Mouse (Mus musculus) forebrain, embryonic 11.5 days (tissue): ENCODE data around the gene Pheta2. TPM values are rescaled to one million over a fixed set of nuclear protein-coding genes. Genes with fewer than 3 reads are reported as not detected.

Experiments
- ATAC-seq: fragments of 200-750 bp; cut with Nextera tagmentation; replicated peaks from 2 replicates; pipeline ENCODE4 v1.8.0; 2017; ENCODE audit warnings: moderate TSS enrichment; ENCODE audit not compliant: low FRiP score
- DNase-seq: peaks from one replicate; pipeline ENCODE4 v3.0.0-alpha.2; 2017; ENCODE audit warnings: low spot score
- H3K27ac ChIP-seq: fragments of 300-500 bp; sonication (generic); 2 replicates; pipeline ENCODE4 v1.5.1; 2014; ENCODE audit warnings: low read depth, low read length
- H3K27me3 ChIP-seq: fragments of 300-500 bp; sonication (generic); 2 replicates; pipeline ENCODE4 v1.6.1; 2014; ENCODE audit warnings: mild to moderate bottlenecking, low read length, mixed read lengths; ENCODE audit not compliant: control insufficient read depth, insufficient read depth
- H3K36me3 ChIP-seq: fragments of 300-500 bp; sonication (generic); 2 replicates; pipeline ENCODE4 v1.6.1; 2014; ENCODE audit warnings: mild to moderate bottlenecking, low read length, moderate library complexity, mixed read lengths; ENCODE audit not compliant: control insufficient read depth, insufficient read depth
- H3K4me1 ChIP-seq: fragments of 300-500 bp; sonication (generic); replicated peaks from 2 replicates; pipeline ENCODE4 v1.6.1; 2014; ENCODE audit warnings: low read length, mixed read lengths; ENCODE audit not compliant: control insufficient read depth, insufficient read depth
- H3K4me2 ChIP-seq: fragments of 300-500 bp; sonication (generic); 2 replicates; pipeline ENCODE4 v1.6.1; 2014; ENCODE audit warnings: low read depth, mild to moderate bottlenecking, low read length, moderate library complexity, mixed read lengths; ENCODE audit not compliant: severe bottlenecking
- H3K4me3 ChIP-seq: fragments of 300-500 bp; sonication (generic); 2 replicates; pipeline ENCODE4 v1.5.1; 2014; ENCODE audit warnings: low read depth, low read length
- H3K9ac ChIP-seq: fragments of 300-500 bp; sonication (generic); 2 replicates; pipeline ENCODE4 v1.6.1; 2014; ENCODE audit warnings: low read length
- H3K9me3 ChIP-seq: fragments of 300-500 bp; sonication (generic); 2 replicates; pipeline ENCODE4 v1.6.1; 2016; ENCODE audit warnings: low read length, mixed read lengths; ENCODE audit not compliant: control insufficient read depth
- WGBS: fragments of 180-500 bp; shearing (Covaris S2); extraction: QIAGEN DNeasy Blood & Tissue Kit; methylation state at CpG from one replicate; pipeline ENCODE4 v1.1.7; 2014; 5-methylcytosine and 5-hydroxymethylcytosine counted together
- polyA plus RNA-seq: library from polyadenylated mRNA; unstranded; fragments of >200 nt; fragmentation: Nextera tagmentation; extraction: Ambion mirVana; gene quantifications from 2 replicates; pipeline ENCODE4 v1.2.1, GENCODE M21; 2014

Pheta2 gene
- polyA plus RNA-seq, 1 experiment from 2014 or later: 5.0 TPM

GRCm38 (mm10) chr15:82340414-82341035 is 1.8 kb downstream of the Pheta2 start:
- Histone ChIP-seq H3K27ac (no peak overlapping the region), H3K4me1 (peaks cover 11% of the 10 kb centered on the region; the same call in 1 of the 2 replicates), H3K4me3 (peak overlapping the region; percentile 30), H3K4me2 (peak overlapping the region; percentile 47), H3K9ac (peak overlapping the region; percentile 60), H3K27me3 (peaks cover 9% of the 10 kb centered on the region; the same call in 1 of the 2 replicates), H3K36me3 (no peaks in the 10 kb centered on the region), H3K9me3 (no peaks in the 10 kb centered on the region)
- ATAC-seq: no peak
- DNase-seq: no peak
- WGBS: 39% methylated on average over 21 of the region's 21 CpGs

GRCm38 (mm10) chr15:82341036-82341501 is 2.3 kb downstream of the Pheta2 start:
- no peaks in the 10 kb centered on the region for H3K36me3 ChIP-seq
- peak overlapping the region; percentile 32; the same call in 1 of the 2 replicates for H3K27ac ChIP-seq
- peak overlapping the region; percentile 47 for H3K4me2 ChIP-seq
- ATAC-seq (no peak), DNase-seq (peak; percentile 77)
- peak overlapping the region; percentile 60 for H3K9ac ChIP-seq
- H3K9me3 ChIP-seq: no peaks in the 10 kb centered on the region
- peaks cover 9% of the 10 kb centered on the region; the same call in 1 of the 2 replicates for H3K27me3 ChIP-seq
- peak overlapping the region; percentile 30 for H3K4me3 ChIP-seq
- 3% methylated on average over 40 of the region's 40 CpGs for WGBS
- H3K4me1 ChIP-seq: peaks cover 11% of the 10 kb centered on the region; the same call in 1 of the 2 replicates

GRCm38 (mm10) chr15:82341675-82342542 is 3.2 kb downstream of the Pheta2 start:
- Histone ChIP-seq H3K4me3 (no peak overlapping the region), H3K4me1 (peaks cover 13% of the 10 kb centered on the region), H3K4me2 (no peak overlapping the region; the same call in 1 of the 2 replicates), H3K27ac (no peak overlapping the region), H3K9ac (no peak overlapping the region; the same call in 1 of the 2 replicates), H3K9me3 (no peaks in the 10 kb centered on the region), H3K36me3 (no peaks in the 10 kb centered on the region), H3K27me3 (peaks cover 9% of the 10 kb centered on the region; the same call in 1 of the 2 replicates)
- no peak for DNase-seq
- ATAC-seq: no peak
- 67% methylated on average over 15 of the region's 15 CpGs for WGBS

GRCm38 (mm10) chr15:82342543-82342935 is 3.8 kb downstream of the Pheta2 start:
- WGBS: 80% methylated on average over 5 of the region's 5 CpGs
- peaks cover 9% of the 10 kb centered on the region; the same call in 1 of the 2 replicates for H3K27me3 ChIP-seq
- ATAC-seq (no peak), DNase-seq (no peak)
- H3K9ac ChIP-seq: no peak overlapping the region
- H3K4me3 ChIP-seq: no peak overlapping the region
- peaks cover 17% of the 10 kb centered on the region for H3K4me1 ChIP-seq
- H3K4me2 ChIP-seq: no peak overlapping the region
- no peak overlapping the region for H3K27ac ChIP-seq
- H3K9me3 ChIP-seq: no peaks in the 10 kb centered on the region
- H3K36me3 ChIP-seq: no peaks in the 10 kb centered on the region

GRCm38 (mm10) chr15:82343368-82344287 is 4.9 kb downstream of the Pheta2 start:
- DNase-seq: no peak
- Histone ChIP-seq H3K4me2 (no peak overlapping the region), H3K9ac (no peak overlapping the region), H3K4me1 (peaks cover 11% of the 10 kb centered on the region), H3K9me3 (no peaks in the 10 kb centered on the region), H3K36me3 (no peaks in the 10 kb centered on the region; the same call in 1 of the 2 replicates), H3K27me3 (peaks cover 9% of the 10 kb centered on the region; the same call in 1 of the 2 replicates), H3K27ac (no peak overlapping the region), H3K4me3 (no peak overlapping the region)
- no peak for ATAC-seq
- 90% methylated on average over 27 of the region's 27 CpGs for WGBS

- peaks cover 11% of the 10 kb centered on the region for H3K4me1 ChIP-seq
- H3K4me2 ChIP-seq: no peak overlapping the region
- peaks cover 8% of the 10 kb centered on the region; the same call in 1 of the 2 replicates for H3K27me3 ChIP-seq
- ATAC-seq: no peak
- H3K4me3 ChIP-seq: no peak overlapping the region
- peaks cover 7% of the 10 kb centered on the region; the same call in 1 of the 2 replicates for H3K36me3 ChIP-seq
- no peak overlapping the region for H3K9ac ChIP-seq
- no peaks in the 10 kb centered on the region for H3K9me3 ChIP-seq
- WGBS: 92% methylated on average over 6 of the region's 6 CpGs
- no peak overlapping the region for H3K27ac ChIP-seq
- no peak for DNase-seq
Observed at GRCm38 (mm10) chr15:82344971-82345370, 6.2 kb downstream of the Pheta2 start.

- Histone ChIP-seq H3K4me1 (peaks cover 11% of the 10 kb centered on the region), H3K27ac (peak overlapping the region; percentile 70), H3K4me3 (peak overlapping the region; percentile 63), H3K36me3 (peaks cover 7% of the 10 kb centered on the region; the same call in 1 of the 2 replicates), H3K9me3 (no peaks in the 10 kb centered on the region), H3K27me3 (0 out of 2 replicates have a peak, but pooled peaks cover 1% of the 10 kb centered on the region), H3K4me2 (peak overlapping the region; percentile 86), H3K9ac (peak overlapping the region; percentile 77)
- under 1% methylated on average over 51 of the region's 51 CpGs for WGBS
- peak; percentile 98 for ATAC-seq
- DNase-seq: peak; percentile 98
Observed at GRCm38 (mm10) chr15:82345820-82346470, 7.2 kb downstream of the Pheta2 start.
